Mouse (Mus musculus) left cerebral cortex, adult 2 months (tissue): ENCODE measurements around the gene Uggt2. TPM values are rescaled to one million over a fixed set of nuclear protein-coding genes. Genes with fewer than 3 reads are reported as not detected.
"Not testable (repeated sequence)": the region's sequence is repeated elsewhere in the genome, so short reads cannot be mapped to it uniquely, and the experiment has no call there.

Experiments
- DNase-seq, 2 experiments: peaks; one replicate each; pipeline ENCODE4 v3.0.0; 2021 to 2022; ENCODE audit warnings: low spot score in 2 of 2, mixed read lengths in 1 of 2; ENCODE audit errors: extremely low spot score in 1 of 2
- H3K27ac ChIP-seq: fragments of 200-600 bp; 2 replicates; pipeline ENCODE4 v1.8.1; 2022
- H3K4me3 ChIP-seq: fragments of 200-600 bp; 2 replicates; pipeline ENCODE4 v1.8.1; 2022
- CTCF ChIP-seq: fragments of 200-600 bp; IDR thresholded peaks from 2 replicates; pipeline ENCODE4 v1.8.1; 2022; ENCODE audit warnings: antibody characterized with exemption, mild to moderate bottlenecking, moderate library complexity
- intact Hi-C: fragments of 180-260 bp; cut with DNase I; formaldehyde crosslinking; loops from one replicate; pipeline ENCODE4 v1.15.1; 2025
- total RNA-seq, 2 experiments: library from RNA; stranded (reverse); gene quantifications; 2 replicates each; pipeline ENCODE4 v1.2.3; 2021

Gene Uggt2
- total RNA-seq, 2 experiments from 2014 or later = 29.2 to 33.8 TPM

GRCm38 (mm10) chr14:118987523-118988496 lies 111.4 kb downstream of the Uggt2 start:
- intact Hi-C loops = loop anchor here (2.0 to 10.0 kb wide), 2 partner anchors 39 to 1077 kb away; no protein-coding TSS in a partner anchor
- no peak for DNase-seq
- no peak overlapping the region for H3K27ac ChIP-seq
- no peak for TF ChIP-seq CTCF
- no peak overlapping the region for H3K4me3 ChIP-seq

GRCm38 (mm10) chr14:118986653-118987522 lies 112.3 kb downstream of the Uggt2 start:
- Histone ChIP-seq H3K4me3 (no peak overlapping the region), H3K27ac (no peak overlapping the region)
- intact Hi-C loops = loop anchor here (10.0 kb wide), 1 partner anchor 1078 kb away; no protein-coding TSS in a partner anchor
- peak; percentile 65 to 66 for DNase-seq
- TF ChIP-seq CTCF = peak; percentile 90

- H3K4me3 ChIP-seq = no peak overlapping the region
- DNase-seq = no peak
- no peak for TF ChIP-seq CTCF
- no peak overlapping the region for H3K27ac ChIP-seq
- intact Hi-C loops = loop anchor here (10.0 kb wide), 1 partner anchor 1081 kb away; no protein-coding TSS in a partner anchor
Measured at GRCm38 (mm10) chr14:118984161-118984560, 115.1 kb downstream of the Uggt2 start.

GRCm38 (mm10) chr14:118983396-118983795 lies 115.8 kb downstream of the Uggt2 start:
- TF ChIP-seq CTCF = no peak
- Histone ChIP-seq H3K27ac (no peak overlapping the region), H3K4me3 (no peak overlapping the region)
- intact Hi-C loops = loop anchor here (10.0 kb wide), 1 partner anchor 1081 kb away; no protein-coding TSS in a partner anchor
- no peak for DNase-seq

GRCm38 (mm10) chr14:118982429-118983045 lies 116.7 kb downstream of the Uggt2 start:
- H3K27ac ChIP-seq = peak overlapping the region; percentile 44
- DNase-seq, H3K4me3 ChIP-seq: not testable (repeated sequence)
- intact Hi-C loops = loop anchor here (10.0 kb wide), 1 partner anchor 1082 kb away; no protein-coding TSS in a partner anchor

- intact Hi-C loops = loop anchor here (10.0 kb wide), 1 partner anchor 1083 kb away; no protein-coding TSS in a partner anchor
- not testable (repeated sequence) for H3K4me3 ChIP-seq, DNase-seq, H3K27ac ChIP-seq
Measured at GRCm38 (mm10) chr14:118981711-118982428, 117.4 kb downstream of the Uggt2 start.

GRCm38 (mm10) chr14:118980890-118981289 lies 118.3 kb downstream of the Uggt2 start:
- no peak overlapping the region for H3K27ac ChIP-seq
- TF ChIP-seq CTCF = no peak
- no peak for DNase-seq
- intact Hi-C loops = loop anchor here (10.0 kb wide), 1 partner anchor 1084 kb away; no protein-coding TSS in a partner anchor
- no peak overlapping the region for H3K4me3 ChIP-seq

- TF ChIP-seq CTCF = no peak
- DNase-seq = no peak
- no peak overlapping the region; the same call in 1 of the 2 replicates for H3K27ac ChIP-seq
- no peak overlapping the region for H3K4me3 ChIP-seq
- intact Hi-C loops = loop anchor here (10.0 kb wide), 1 partner anchor 1084 kb away; no protein-coding TSS in a partner anchor
Measured at GRCm38 (mm10) chr14:118980358-118980757, 118.9 kb downstream of the Uggt2 start.

GRCm38 (mm10) chr14:118979571-118980325 lies 119.5 kb downstream of the Uggt2 start:
- no peak overlapping the region; the same call in 1 of the 2 replicates for H3K27ac ChIP-seq
- DNase-seq = no peak
- intact Hi-C loops = loop anchor here (5.0 to 10.0 kb wide), 2 partner anchors 67 to 1085 kb away; no protein-coding TSS in a partner anchor

More at GRCm38 (mm10) chr14:118979571-118980325, 119.5 kb downstream of the Uggt2 start:
- TF ChIP-seq CTCF = no peak
- no peak overlapping the region for H3K4me3 ChIP-seq
